Mouse (Mus musculus): Measurements from ENCODE around the gene Lexm. TPM values are rescaled to one million over a fixed set of nuclear protein-coding genes. Genes with fewer than 3 reads are reported as not detected.

Lexm gene
- polyA plus RNA-seq, 1 experiment from 2014 or later: not detected

DNA sequence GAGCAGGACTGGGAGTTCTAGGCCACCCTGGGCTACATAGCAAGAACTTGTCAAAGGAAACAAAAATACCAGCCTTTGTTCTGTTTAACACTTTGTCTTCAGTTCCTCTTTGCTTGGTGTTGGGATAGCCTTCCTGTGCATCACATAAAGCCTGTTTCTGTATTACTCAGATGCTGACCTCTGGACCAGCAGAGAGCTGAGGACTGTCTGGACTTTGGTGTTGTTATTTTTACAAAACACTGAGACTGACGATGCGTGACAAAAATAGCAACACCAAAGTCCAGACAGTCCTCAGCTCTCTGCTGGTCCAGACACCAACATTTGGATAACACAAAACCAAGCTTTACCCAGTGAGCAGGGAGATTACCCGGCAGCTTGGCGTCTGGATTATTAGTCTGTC lies 16.3 kb downstream of the Lexm start:
- 77% methylated on average over 4 of the region's 4 CpGs for WGBS
- Histone ChIP-seq H3K4me1 (no peaks in the 10 kb centered on the region), H3K9me3 (no peaks in the 10 kb centered on the region), H3K36me3 (no peaks in the 10 kb centered on the region), H3K27ac (no peak overlapping the region), H3K9ac (no peak overlapping the region), H3K4me3 (no peak overlapping the region), H3K27me3 (no peaks in the 10 kb centered on the region), H3K4me2 (no peak overlapping the region)
- ATAC-seq (ENCODE audit: insufficient number of reproducible peaks, insufficient read depth, low FRiP score, low TSS enrichment, low read depth): no peak

DNA sequence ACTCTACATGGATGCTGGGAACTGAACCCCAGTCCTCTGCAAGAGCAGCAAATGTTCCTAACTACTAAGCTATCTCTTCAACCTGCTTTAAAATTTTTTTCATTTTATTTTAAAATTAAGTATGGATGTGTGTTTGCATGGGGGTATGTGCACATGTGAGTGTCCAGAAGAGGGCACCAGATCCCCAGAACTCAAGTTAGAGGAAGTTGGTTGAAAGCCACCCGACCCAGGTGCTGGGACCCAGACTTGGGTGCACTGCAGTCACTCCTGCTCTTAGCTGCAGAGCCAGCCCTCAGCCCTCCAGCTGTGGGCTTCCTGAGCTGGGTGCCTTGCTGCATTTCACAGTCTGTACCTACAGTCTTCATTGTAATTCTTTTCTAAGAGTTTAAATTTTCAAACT lies 17.6 kb downstream of the Lexm start:
- no peak for ATAC-seq (ENCODE audit: insufficient number of reproducible peaks, insufficient read depth, low FRiP score, low TSS enrichment, low read depth)
- H3K4me3 ChIP-seq: no peak overlapping the region
- H3K9me3 ChIP-seq: no peaks in the 10 kb centered on the region
- no peaks in the 10 kb centered on the region for H3K36me3 ChIP-seq
- H3K27me3 ChIP-seq: no peaks in the 10 kb centered on the region
- 50% methylated on average over 1 of the region's 1 CpGs for WGBS
- H3K4me2 ChIP-seq: no peak overlapping the region
- H3K9ac ChIP-seq: no peak overlapping the region
- no peak overlapping the region for H3K27ac ChIP-seq
- no peaks in the 10 kb centered on the region for H3K4me1 ChIP-seq

- no peaks in the 10 kb centered on the region for H3K4me1 ChIP-seq
- H3K27ac ChIP-seq: no peak overlapping the region
- 78% methylated on average over 4 of the region's 4 CpGs for WGBS
- H3K9me3 ChIP-seq: no peaks in the 10 kb centered on the region
- no peak overlapping the region for H3K9ac ChIP-seq
- H3K27me3 ChIP-seq: no peaks in the 10 kb centered on the region
- no peaks in the 10 kb centered on the region for H3K36me3 ChIP-seq
- no peak overlapping the region for H3K4me3 ChIP-seq
- no peak overlapping the region for H3K4me2 ChIP-seq
- no peak for ATAC-seq (ENCODE audit: insufficient number of reproducible peaks, insufficient read depth, low FRiP score, low TSS enrichment, low read depth)
These were observed 19.3 kb downstream of the Lexm start for GRCm38 (mm10) chr4:106597741-106598140.

DNA sequence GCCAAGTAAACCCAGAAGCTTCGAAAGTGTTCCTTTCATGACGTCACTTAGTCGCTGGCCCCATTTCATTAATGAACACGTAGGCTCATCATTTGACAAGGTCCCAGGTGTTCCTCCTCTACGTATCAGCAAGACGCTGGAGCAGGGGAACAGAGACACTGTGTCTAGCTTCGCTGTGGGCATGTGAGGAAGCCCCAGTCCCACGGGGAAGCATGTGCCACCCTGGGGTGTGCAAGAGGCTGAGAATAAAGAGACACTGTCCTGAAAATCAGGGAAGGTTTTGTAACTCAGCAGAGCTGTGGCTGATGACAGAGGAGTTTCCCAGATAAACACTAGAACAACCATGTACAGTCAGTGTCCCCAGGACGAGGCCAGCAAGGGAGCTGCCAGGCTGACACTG lies 20.0 kb downstream of the Lexm start:
- H3K4me3 ChIP-seq: no peak overlapping the region
- no peak overlapping the region for H3K9ac ChIP-seq
- no peak for ATAC-seq (ENCODE audit: insufficient number of reproducible peaks, insufficient read depth, low FRiP score, low TSS enrichment, low read depth)
- no peaks in the 10 kb centered on the region for H3K27me3 ChIP-seq
- H3K4me1 ChIP-seq: no peaks in the 10 kb centered on the region
- 76% methylated on average over 9 of the region's 9 CpGs for WGBS
- H3K4me2 ChIP-seq: no peak overlapping the region
- H3K9me3 ChIP-seq: no peaks in the 10 kb centered on the region
- H3K36me3 ChIP-seq: no peaks in the 10 kb centered on the region
- no peak overlapping the region for H3K27ac ChIP-seq

GRCm38 (mm10) chr4:106596200-106596599 lies 20.8 kb downstream of the Lexm start:
- Histone ChIP-seq H3K27me3 (no peaks in the 10 kb centered on the region), H3K36me3 (peaks cover 3% of the 10 kb centered on the region; the same call in 1 of the 2 replicates), H3K4me3 (no peak overlapping the region), H3K4me1 (no peaks in the 10 kb centered on the region), H3K27ac (no peak overlapping the region), H3K9me3 (no peaks in the 10 kb centered on the region), H3K4me2 (no peak overlapping the region), H3K9ac (no peak overlapping the region)
- ATAC-seq (ENCODE audit: insufficient number of reproducible peaks, insufficient read depth, low FRiP score, low TSS enrichment, low read depth): no peak
- 60% methylated on average over 3 of the region's 3 CpGs for WGBS

DNA sequence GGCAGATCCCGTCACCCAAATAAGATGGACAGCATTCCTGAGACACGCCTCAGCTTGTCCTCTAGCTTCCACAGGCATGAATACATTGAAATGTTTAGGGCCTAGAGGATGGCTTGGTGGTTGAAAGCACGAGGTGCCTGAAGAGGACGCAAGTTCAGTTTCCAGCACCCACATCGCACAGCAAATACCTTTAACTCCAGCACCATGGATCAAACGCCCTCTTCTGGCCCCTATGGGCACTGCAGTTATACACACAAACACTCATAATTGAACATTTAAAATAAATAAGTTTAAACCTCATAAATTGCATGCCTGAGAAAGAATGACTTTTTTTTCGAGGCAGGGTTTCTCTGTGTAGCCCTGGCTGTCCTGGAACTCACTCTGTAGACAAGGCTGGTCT lies 23.4 kb downstream of the Lexm start:
- Histone ChIP-seq H3K4me2 (no peak overlapping the region), H3K9ac (no peak overlapping the region), H3K27me3 (no peaks in the 10 kb centered on the region), H3K9me3 (no peaks in the 10 kb centered on the region), H3K4me1 (no peaks in the 10 kb centered on the region), H3K4me3 (no peak overlapping the region), H3K36me3 (peaks cover 25% of the 10 kb centered on the region), H3K27ac (no peak overlapping the region)
- 58% methylated on average over 7 of the region's 7 CpGs for WGBS
- ATAC-seq (ENCODE audit: insufficient number of reproducible peaks, insufficient read depth, low FRiP score, low TSS enrichment, low read depth): no peak

DNA sequence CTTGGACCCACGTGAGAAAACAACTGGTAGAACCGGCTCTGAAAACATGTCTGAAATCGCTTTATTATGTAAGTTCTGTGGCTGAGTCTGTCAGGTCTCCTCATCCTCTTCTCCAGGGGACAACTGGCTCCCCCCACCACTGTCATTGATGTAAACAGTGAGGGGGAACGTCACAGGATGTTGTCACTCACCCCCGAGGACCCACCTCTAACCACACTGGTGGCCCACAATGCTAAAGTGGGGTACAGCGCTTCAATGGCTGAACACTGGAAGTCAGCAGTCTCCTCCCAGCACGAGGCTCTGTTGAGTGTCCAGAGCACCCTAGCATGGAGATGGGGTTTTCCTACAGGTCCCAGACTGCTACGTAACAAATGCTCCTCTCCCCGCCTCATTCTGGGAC lies 26.2 kb downstream of the Lexm start:
- H3K4me3 ChIP-seq: no peak overlapping the region
- no peaks in the 10 kb centered on the region for H3K4me1 ChIP-seq
- 84% methylated on average over 9 of the region's 9 CpGs for WGBS
- ATAC-seq (ENCODE audit: insufficient number of reproducible peaks, insufficient read depth, low FRiP score, low TSS enrichment, low read depth): no peak
- H3K27me3 ChIP-seq: no peaks in the 10 kb centered on the region
- H3K27ac ChIP-seq: no peak overlapping the region
- H3K9me3 ChIP-seq: no peaks in the 10 kb centered on the region
- peaks cover 51% of the 10 kb centered on the region for H3K36me3 ChIP-seq
- H3K4me2 ChIP-seq: no peak overlapping the region
- H3K9ac ChIP-seq: no peak overlapping the region

DNA sequence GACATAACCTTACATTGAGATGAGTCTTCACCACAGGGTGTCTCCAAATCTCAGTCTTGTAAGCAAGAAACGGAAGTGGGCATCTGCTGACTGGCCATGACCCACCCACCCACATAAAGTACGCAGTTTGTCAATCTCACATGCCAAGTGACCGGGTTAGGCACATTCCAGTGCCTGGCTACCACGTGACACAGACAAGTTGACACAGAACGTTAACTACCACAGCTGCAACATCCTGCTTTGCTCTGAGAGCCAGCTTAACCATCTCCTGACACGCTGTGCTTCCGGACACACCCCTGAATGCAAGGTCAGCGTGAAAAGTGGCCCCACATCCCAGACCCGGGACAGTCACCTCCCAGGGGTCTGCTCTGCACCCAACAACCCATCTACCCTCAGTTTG lies 26.9 kb downstream of the Lexm start:
- peaks cover 58% of the 10 kb centered on the region for H3K36me3 ChIP-seq
- no peak for ATAC-seq (ENCODE audit: insufficient number of reproducible peaks, insufficient read depth, low FRiP score, low TSS enrichment, low read depth)

DNA sequence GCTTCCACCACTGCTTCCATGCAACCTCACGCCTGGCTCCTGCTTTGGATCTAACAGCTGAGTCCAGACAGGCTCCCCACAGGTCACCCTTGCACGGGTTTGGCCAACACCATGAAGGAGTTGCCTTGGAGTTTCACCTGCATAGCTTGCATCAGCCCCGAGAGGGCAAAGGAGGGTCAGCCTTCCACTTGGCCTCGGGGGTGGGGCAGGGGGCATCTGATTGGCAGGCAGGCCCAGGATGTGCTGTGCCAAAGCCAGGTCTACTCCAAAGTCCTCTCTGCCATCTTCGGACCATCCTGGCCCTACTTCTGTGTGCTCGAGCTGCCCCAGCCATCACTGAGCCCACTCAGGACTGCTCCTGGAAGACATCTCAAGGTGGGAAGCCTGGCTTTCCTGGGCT lies 30.0 kb downstream of the Lexm start:
- Histone ChIP-seq H3K9ac (no peak overlapping the region), H3K27me3 (no peaks in the 10 kb centered on the region), H3K9me3 (no peaks in the 10 kb centered on the region), H3K36me3 (peaks cover 89% of the 10 kb centered on the region), H3K4me2 (no peak overlapping the region), H3K27ac (no peak overlapping the region), H3K4me3 (no peak overlapping the region), H3K4me1 (no peaks in the 10 kb centered on the region)
- WGBS: 93% methylated on average over 6 of the region's 6 CpGs
- ATAC-seq (ENCODE audit: insufficient number of reproducible peaks, insufficient read depth, low FRiP score, low TSS enrichment, low read depth): no peak

More for the DNA sequence above, 26.9 kb downstream of the Lexm start:
- H3K4me3 ChIP-seq: no peak overlapping the region
- no peak overlapping the region for H3K27ac ChIP-seq
- no peak overlapping the region for H3K4me2 ChIP-seq
- WGBS: 73% methylated on average over 9 of the region's 9 CpGs
- H3K27me3 ChIP-seq: no peaks in the 10 kb centered on the region
- H3K4me1 ChIP-seq: no peaks in the 10 kb centered on the region
- H3K9ac ChIP-seq: no peak overlapping the region
- no peaks in the 10 kb centered on the region for H3K9me3 ChIP-seq

DNA sequence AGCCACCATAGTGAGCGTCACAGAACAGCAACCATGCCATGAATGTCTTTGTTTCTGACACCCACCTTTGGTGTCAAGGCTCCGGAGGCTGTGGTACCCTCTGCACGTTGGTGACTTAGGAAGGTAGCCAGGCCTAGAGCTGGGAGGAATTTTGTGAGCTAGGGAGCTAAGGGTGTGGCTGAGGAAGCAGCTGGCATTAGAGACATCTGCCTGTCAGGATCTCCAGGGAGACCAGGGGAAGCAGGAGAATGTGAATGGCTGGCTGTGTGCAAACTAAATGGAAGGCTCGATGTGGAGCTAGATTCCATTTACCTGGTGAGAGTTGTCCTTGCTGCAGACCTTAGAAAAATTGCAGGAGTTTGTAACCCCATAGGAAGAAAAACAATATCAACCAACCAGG lies 32.4 kb downstream of the Lexm start:
- no peak for ATAC-seq (ENCODE audit: insufficient number of reproducible peaks, insufficient read depth, low FRiP score, low TSS enrichment, low read depth)

DNA sequence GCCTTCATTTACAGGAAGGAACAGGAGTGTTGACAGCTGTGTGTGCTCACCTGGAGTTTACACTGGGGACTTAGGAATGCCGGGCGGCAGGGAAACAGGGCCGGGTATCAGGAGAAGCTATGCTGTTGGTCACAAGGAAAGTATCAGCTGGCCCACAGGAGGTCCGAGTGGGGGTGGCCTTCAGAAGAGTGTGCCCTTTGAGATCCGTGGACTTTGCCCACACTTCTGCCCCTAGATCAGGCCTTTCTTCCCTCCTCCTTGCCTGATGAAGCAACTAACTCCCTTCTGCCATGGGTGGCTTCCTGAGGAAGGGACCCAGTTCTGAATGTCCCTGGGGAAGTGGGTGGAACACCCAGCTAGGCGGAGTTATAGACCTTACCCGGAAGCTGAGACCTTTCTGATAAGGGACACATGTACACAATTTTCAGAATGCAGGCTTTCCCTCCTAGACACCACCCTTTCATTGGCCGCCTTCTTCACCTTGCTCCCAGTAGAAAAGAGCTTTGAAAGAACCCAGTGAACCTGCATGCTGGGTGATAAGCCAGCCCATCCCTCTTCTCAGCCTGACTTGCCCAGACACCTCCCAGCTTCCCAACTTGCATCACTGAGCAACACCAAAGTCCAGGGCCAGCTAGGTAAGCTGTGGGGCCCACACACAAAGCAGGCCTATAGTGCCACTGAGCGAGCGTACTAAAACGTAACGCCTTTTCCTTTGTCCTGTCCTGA lies 34.5 kb downstream of the Lexm start:
- H3K9me3 ChIP-seq: no peaks in the 10 kb centered on the region
- no peak overlapping the region for H3K4me2 ChIP-seq
- H3K36me3 ChIP-seq: peaks cover 96% of the 10 kb centered on the region
- no peak overlapping the region for H3K4me3 ChIP-seq
- H3K9ac ChIP-seq: no peak overlapping the region
- 87% methylated on average over 12 of the region's 12 CpGs for WGBS
- H3K4me1 ChIP-seq: no peaks in the 10 kb centered on the region
- no peak for ATAC-seq (ENCODE audit: insufficient number of reproducible peaks, insufficient read depth, low FRiP score, low TSS enrichment, low read depth)
- no peak overlapping the region for H3K27ac ChIP-seq
- H3K27me3 ChIP-seq: no peaks in the 10 kb centered on the region

More for the DNA sequence above, 32.4 kb downstream of the Lexm start:
- no peaks in the 10 kb centered on the region for H3K27me3 ChIP-seq
- H3K9me3 ChIP-seq: no peaks in the 10 kb centered on the region
- H3K4me3 ChIP-seq: no peak overlapping the region
- H3K9ac ChIP-seq: no peak overlapping the region
- peaks cover 98% of the 10 kb centered on the region for H3K36me3 ChIP-seq
- H3K4me1 ChIP-seq: no peaks in the 10 kb centered on the region
- 91% methylated on average over 4 of the region's 4 CpGs for WGBS
- H3K27ac ChIP-seq: no peak overlapping the region
- H3K4me2 ChIP-seq: no peak overlapping the region

GRCm38 (mm10) chr4:106581865-106582204 lies 35.2 kb downstream of the Lexm start:
- peaks cover 93% of the 10 kb centered on the region for H3K36me3 ChIP-seq
- no peak overlapping the region for H3K27ac ChIP-seq
- H3K4me1 ChIP-seq: no peaks in the 10 kb centered on the region
- ATAC-seq (ENCODE audit: insufficient number of reproducible peaks, insufficient read depth, low FRiP score, low TSS enrichment, low read depth): no peak
- H3K9ac ChIP-seq: no peak overlapping the region
- 94% methylated on average over 15 of the region's 15 CpGs for WGBS
- no peak overlapping the region for H3K4me2 ChIP-seq
- no peak overlapping the region for H3K4me3 ChIP-seq
- no peaks in the 10 kb centered on the region for H3K27me3 ChIP-seq
- no peaks in the 10 kb centered on the region for H3K9me3 ChIP-seq

Measured in embryonic facial prominence, embryonic 13.5 days (tissue).